Mouse (Mus musculus) small intestine, adult 2 months (tissue): ENCODE results near the gene Fzd9.

Source experiments
- CTCF ChIP-seq: fragments of 200-500 bp; IDR thresholded peaks from 2 replicates; pipeline ENCODE4 v1.5.1; 2012; ENCODE audit warnings: low read depth, mild to moderate bottlenecking, control low read depth, inconsistent platforms, low read length, moderate library complexity, mixed read lengths; ENCODE audit not compliant: insufficient replicate concordance, insufficient read length; ENCODE audit errors: extremely low read depth
- POLR2A ChIP-seq: fragments of 200-500 bp; IDR thresholded peaks from 2 replicates; pipeline ENCODE4 v1.6.1; 2012; ENCODE audit warnings: low read depth, mild to moderate bottlenecking, control low read depth, inconsistent platforms, low read length, moderate library complexity

- TF ChIP-seq POLR2A (no peak), CTCF (no peak)
Observed at GRCm38 (mm10) chr5:135243166-135243565, 7.9 kb downstream of the Fzd9 start.
